19 mouse cellular contexts compared by ENCODE assay signal in the genomic region with DNA sequence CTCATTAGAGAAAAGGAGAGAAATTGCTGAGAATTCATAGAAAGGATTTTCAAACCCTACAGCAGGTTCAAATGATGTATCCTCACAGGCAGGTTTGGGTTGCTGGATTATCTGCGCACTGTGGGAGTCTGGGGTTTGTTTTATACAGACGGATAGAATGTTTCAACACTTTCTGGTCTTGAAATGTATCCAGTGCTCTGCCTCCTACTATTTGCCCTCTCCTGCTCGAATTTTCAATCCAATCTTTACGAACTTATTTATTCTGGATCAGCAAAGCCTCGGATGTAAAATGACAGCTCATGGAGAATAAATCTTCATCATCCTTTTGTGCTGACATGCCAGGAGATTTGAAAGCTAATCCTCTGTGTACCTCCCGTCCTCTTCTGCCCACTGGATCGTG.
DNase-seq lines count a peak whose midpoint lies in the region; ATAC-seq and TF ChIP-seq lines count a peak whose summit lies in the region.
"Had no signal": no experiment of that assay in that cellular context is flagged by ENCODE, and none has a peak within 500 bp of the region (broad histone marks: within the 10 kb centered on the region; RNA-seq: fewer than 3 reads in every experiment).

No protein-coding gene starts in this region.

- no peaks in the 10 kb centered on the region for H3K36me3 ChIP-seq in hindbrain, embryonic 13.5 days
- no peaks in the 10 kb centered on the region for H3K36me3 ChIP-seq in hindbrain, embryonic 11.5 days (ENCODE audit: control insufficient read depth, insufficient read depth, low read length)
- H3K36me3 ChIP-seq in midbrain, embryonic 11.5 days (ENCODE audit: control insufficient read depth, insufficient read depth, low read length), result no peaks in the 10 kb centered on the region
- H3K36me3 ChIP-seq in midbrain, embryonic 10.5 days, result no peaks in the 10 kb centered on the region
- H3K36me3 ChIP-seq in midbrain, embryonic 14.5 days (ENCODE audit: control insufficient read depth, insufficient read depth, low read length), result no peaks in the 10 kb centered on the region
- no peaks in the 10 kb centered on the region for H3K36me3 ChIP-seq in intestine, postnatal 0 days (ENCODE audit: control insufficient read depth, insufficient read depth)
- H3K36me3 ChIP-seq: embryonic facial prominence, embryonic 15.5 days; forebrain, embryonic 10.5 days; forebrain, embryonic 15.5 days; intestine, embryonic 15.5 days had no signal

- no peak for DNase-seq in hindbrain, embryonic 11.5 days (ENCODE audit: low spot score)
- DNase-seq in midbrain, embryonic 11.5 days (ENCODE audit: low spot score, missing footprints), result peak; percentile 86
- DNase-seq in midbrain, embryonic 10.5 days (ENCODE audit: low spot score), result no peak
- DNase-seq in midbrain, embryonic 14.5 days, result peak; percentile 61
- no peak for DNase-seq in adrenal gland, postnatal 10 days
- DNase-seq: adrenal gland, postnatal 25 days; gastrocnemius, postnatal 10 days; heart, adult 2 months had no signal

- H3K4me1 ChIP-seq in hindbrain, embryonic 13.5 days (replicated peaks), result peaks cover 13% of the 10 kb centered on the region; the same call in 1 of the 2 replicates
- no peaks in the 10 kb centered on the region for H3K4me1 ChIP-seq in hindbrain, embryonic 11.5 days (replicated peaks; ENCODE audit: control insufficient read depth, insufficient read depth, low read length)
- H3K4me1 ChIP-seq in midbrain, embryonic 11.5 days (ENCODE audit: control insufficient read depth, insufficient read depth, low read length), result peaks cover 5% of the 10 kb centered on the region; the same call in 1 of the 2 replicates
- peaks cover 18% of the 10 kb centered on the region for H3K4me1 ChIP-seq in midbrain, embryonic 10.5 days
- peaks cover 16% of the 10 kb centered on the region for H3K4me1 ChIP-seq in midbrain, embryonic 14.5 days (ENCODE audit: control insufficient read depth, insufficient read depth, low read length)
- H3K4me1 ChIP-seq in intestine, postnatal 0 days (replicated peaks; ENCODE audit: control insufficient read depth, insufficient read depth, low read length), result no peaks in the 10 kb centered on the region
- H3K4me1 ChIP-seq: embryonic facial prominence, embryonic 15.5 days; forebrain, embryonic 15.5 days; intestine, embryonic 15.5 days had no signal

- WGBS in hindbrain, embryonic 13.5 days, result 44% methylated on average over 7 of the region's 7 CpGs
- WGBS in hindbrain, embryonic 11.5 days, result 60% methylated on average over 7 of the region's 7 CpGs
- 32% methylated on average over 7 of the region's 7 CpGs for WGBS in midbrain, embryonic 11.5 days
- 55% methylated on average over 7 of the region's 7 CpGs for WGBS in midbrain, embryonic 10.5 days
- 13% methylated on average over 7 of the region's 7 CpGs for WGBS in midbrain, embryonic 14.5 days
- WGBS in intestine, postnatal 0 days, result 58% methylated on average over 7 of the region's 7 CpGs

- H3K27me3 ChIP-seq in hindbrain, embryonic 13.5 days, result no peaks in the 10 kb centered on the region
- H3K27me3 ChIP-seq in hindbrain, embryonic 11.5 days (ENCODE audit: control insufficient read depth, insufficient read depth, low read length), result no peaks in the 10 kb centered on the region
- H3K27me3 ChIP-seq in midbrain, embryonic 11.5 days (ENCODE audit: control insufficient read depth, insufficient read depth, low read length), result no peaks in the 10 kb centered on the region
- no peaks in the 10 kb centered on the region for H3K27me3 ChIP-seq in midbrain, embryonic 10.5 days (ENCODE audit: low read depth, poor library complexity, severe bottlenecking)
- no peaks in the 10 kb centered on the region for H3K27me3 ChIP-seq in midbrain, embryonic 14.5 days (ENCODE audit: control insufficient read depth, insufficient read depth, low read length)
- H3K27me3 ChIP-seq in intestine, postnatal 0 days (replicated peaks; ENCODE audit: control insufficient read depth, insufficient read depth, low read length), result no peaks in the 10 kb centered on the region
- H3K27me3 ChIP-seq: CH12.LX; embryonic facial prominence, embryonic 15.5 days; forebrain, embryonic 15.5 days; heart, embryonic 12.5 days; intestine, embryonic 15.5 days; Patski had no signal

- no peak for TF ChIP-seq CTCF in intestine, postnatal 0 days (IDR thresholded peaks at IDR 0.05; ENCODE audit: low read depth)

- H3K9ac ChIP-seq in hindbrain, embryonic 13.5 days, result no peak overlapping the region
- no peak overlapping the region for H3K9ac ChIP-seq in hindbrain, embryonic 11.5 days (ENCODE audit: low read depth, low read length)
- no peak overlapping the region for H3K9ac ChIP-seq in midbrain, embryonic 11.5 days (ENCODE audit: low read length)
- H3K9ac ChIP-seq in midbrain, embryonic 14.5 days (replicated peaks; ENCODE audit: low read length), result no peak overlapping the region
- no peak overlapping the region for H3K9ac ChIP-seq in intestine, postnatal 0 days (ENCODE audit: low read depth, low read length)
- H3K9ac ChIP-seq: embryonic facial prominence, embryonic 15.5 days; forebrain, embryonic 15.5 days; heart, embryonic 12.5 days; intestine, embryonic 15.5 days had no signal

- no peak overlapping the region for H3K4me3 ChIP-seq in hindbrain, embryonic 13.5 days
- H3K4me3 ChIP-seq in hindbrain, embryonic 11.5 days (ENCODE audit: low read depth, low read length), result no peak overlapping the region
- no peak overlapping the region for H3K4me3 ChIP-seq in midbrain, embryonic 11.5 days (ENCODE audit: low read depth, low read length)
- no peak overlapping the region for H3K4me3 ChIP-seq in midbrain, embryonic 10.5 days
- H3K4me3 ChIP-seq in midbrain, embryonic 14.5 days (replicated peaks; ENCODE audit: low read depth, low read length), result no peak overlapping the region
- no peak overlapping the region for H3K4me3 ChIP-seq in intestine, postnatal 0 days (ENCODE audit: low read depth, low read length)
- H3K4me3 ChIP-seq: embryonic facial prominence, embryonic 15.5 days; erythroblast, embryonic 14.5 days; forebrain, embryonic 10.5 days; forebrain, embryonic 15.5 days; heart, adult 2 months; heart, embryonic 12.5 days; intestine, embryonic 15.5 days had no signal

- H3K27ac ChIP-seq in hindbrain, embryonic 13.5 days, result peak overlapping the region; percentile 2; the same call in 1 of the 2 replicates
- H3K27ac ChIP-seq in hindbrain, embryonic 11.5 days (ENCODE audit: low read depth, low read length), result no peak overlapping the region
- H3K27ac ChIP-seq in midbrain, embryonic 11.5 days (ENCODE audit: low read depth, low read length), result no peak overlapping the region
- H3K27ac ChIP-seq in midbrain, embryonic 10.5 days (replicated peaks), result no peak overlapping the region
- 0 out of 2 replicates have a peak overlapping the region, but pooled peaks have one; percentile 37 for H3K27ac ChIP-seq in midbrain, embryonic 14.5 days (replicated peaks; ENCODE audit: low read depth, low read length)
- H3K27ac ChIP-seq in intestine, postnatal 0 days (ENCODE audit: low read depth, low read length), result no peak overlapping the region
- H3K27ac ChIP-seq: embryonic facial prominence, embryonic 15.5 days; forebrain, embryonic 10.5 days; forebrain, embryonic 15.5 days; heart, adult 2 months; intestine, embryonic 15.5 days had no signal

- H3K4me2 ChIP-seq in hindbrain, embryonic 13.5 days, result no peak overlapping the region
- H3K4me2 ChIP-seq in hindbrain, embryonic 11.5 days (replicated peaks; ENCODE audit: low read depth, low read length), result no peak overlapping the region
- no peak overlapping the region for H3K4me2 ChIP-seq in midbrain, embryonic 11.5 days
- peak overlapping the region; percentile 9 for H3K4me2 ChIP-seq in midbrain, embryonic 14.5 days (ENCODE audit: low read length)
- no peak overlapping the region for H3K4me2 ChIP-seq in intestine, postnatal 0 days (replicated peaks; ENCODE audit: low read depth)
- H3K4me2 ChIP-seq: embryonic facial prominence, embryonic 15.5 days; forebrain, embryonic 15.5 days; heart, embryonic 12.5 days; intestine, embryonic 15.5 days had no signal

- no peak for ATAC-seq in hindbrain, embryonic 13.5 days (ENCODE audit: low FRiP score)
- no peak for ATAC-seq in hindbrain, embryonic 11.5 days (ENCODE audit: low FRiP score)
- ATAC-seq in midbrain, embryonic 11.5 days (ENCODE audit: low FRiP score), result no peak
- no peak for ATAC-seq in midbrain, embryonic 14.5 days (ENCODE audit: low FRiP score, low TSS enrichment)
- ATAC-seq in intestine, postnatal 0 days, result no peak
- ATAC-seq: activated CD4-positive, CD25-positive, alpha-beta regulatory T cell, adult 4 months; forebrain, embryonic 15.5 days; intestine, embryonic 15.5 days; Patski had no signal

- no peaks in the 10 kb centered on the region for H3K9me3 ChIP-seq in hindbrain, embryonic 13.5 days
- no peaks in the 10 kb centered on the region for H3K9me3 ChIP-seq in hindbrain, embryonic 11.5 days (ENCODE audit: control insufficient read depth, low read length)
- H3K9me3 ChIP-seq in midbrain, embryonic 11.5 days (ENCODE audit: control insufficient read depth, low read length), result no peaks in the 10 kb centered on the region
- H3K9me3 ChIP-seq in midbrain, embryonic 10.5 days (replicated peaks), result no peaks in the 10 kb centered on the region
- H3K9me3 ChIP-seq in midbrain, embryonic 14.5 days (ENCODE audit: control insufficient read depth, low read length), result no peaks in the 10 kb centered on the region
- no peaks in the 10 kb centered on the region for H3K9me3 ChIP-seq in intestine, postnatal 0 days (ENCODE audit: control insufficient read depth)
- H3K9me3 ChIP-seq: embryonic facial prominence, embryonic 15.5 days; forebrain, embryonic 10.5 days; forebrain, embryonic 15.5 days; heart, embryonic 12.5 days; intestine, embryonic 15.5 days had no signal

Comparison
In these comparisons a context has a peak if more than half of its experiments do, and no peak if none do; other contexts are left out.
1. H3K27ac ChIP-seq: peak in hindbrain, embryonic 13.5 days (single experiment) and midbrain, embryonic 14.5 days (single experiment); none in hindbrain, embryonic 11.5 days (single experiment), midbrain, embryonic 11.5 days (single experiment), midbrain, embryonic 10.5 days (single experiment) and intestine, postnatal 0 days (single experiment).
2. DNase-seq: peak in midbrain, embryonic 11.5 days (single experiment) and midbrain, embryonic 14.5 days (single experiment); none in hindbrain, embryonic 11.5 days (single experiment), midbrain, embryonic 10.5 days (single experiment) and adrenal gland, postnatal 10 days (single experiment).